Mouse (Mus musculus): ENCODE measurements around the gene Arhgef28. TPM values are rescaled to one million over a fixed set of nuclear protein-coding genes. Genes with fewer than 3 reads are reported as not detected.
"Not testable (repeated sequence)": the region's sequence is repeated elsewhere in the genome, so short reads cannot be mapped to it uniquely, and the experiment has no call there.

Gene Arhgef28
- total RNA-seq, 4 experiments from 2014 or later = 76.5 to 97.9 (median 94.2) TPM

- no peak for DNase-seq (ENCODE audit: low spot score in 2 of 2)
Observed at GRCm38 (mm10) chr13:98124113-98124745, 82.0 kb downstream of the Arhgef28 start.

DNA sequence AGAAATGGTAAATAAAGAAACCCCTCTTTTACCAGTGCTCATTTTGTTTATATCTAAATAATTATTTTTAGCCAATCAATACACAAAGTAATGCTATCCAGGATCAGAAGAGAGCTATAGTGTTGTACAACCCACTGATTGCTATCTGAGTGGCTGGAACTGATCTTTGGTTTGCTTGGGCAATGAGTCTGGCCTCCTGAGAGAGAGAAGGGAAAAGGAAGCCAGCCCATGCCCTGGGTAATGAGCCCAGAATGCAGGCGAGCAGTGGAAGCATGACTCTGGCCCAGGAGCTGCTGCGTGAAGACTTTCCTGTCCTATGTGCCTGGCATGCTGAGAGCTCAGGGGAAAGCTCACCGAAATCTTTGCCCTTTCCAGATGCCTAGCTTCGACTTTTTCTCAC is 83.5 kb downstream of the Arhgef28 start:
- no peak for DNase-seq (ENCODE audit: low spot score in 2 of 2)

DNA sequence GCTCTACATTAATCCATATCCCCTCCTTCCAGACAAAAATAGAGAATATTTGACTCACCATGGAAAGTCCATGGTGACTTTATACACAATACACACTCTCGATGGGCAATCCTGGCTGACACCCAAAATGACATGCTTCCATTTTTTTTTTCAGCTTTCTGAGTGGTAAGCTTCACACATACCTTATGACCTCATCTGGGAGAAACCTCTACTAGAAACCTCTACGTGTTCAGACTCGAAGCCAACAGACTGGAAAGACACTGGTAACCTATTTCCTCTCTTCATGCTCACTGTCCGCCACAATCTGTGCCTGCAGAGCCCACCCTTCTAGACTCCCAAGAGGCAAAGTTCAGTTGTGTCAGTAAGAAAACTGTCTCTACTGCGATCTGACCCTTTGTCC is 84.2 kb downstream of the Arhgef28 start:
- DNase-seq (ENCODE audit: low spot score in 2 of 2) = no peak

GRCm38 (mm10) chr13:98121124-98121470 is 85.1 kb downstream of the Arhgef28 start:
- DNase-seq (ENCODE audit: low spot score in 2 of 2) = no peak

DNA sequence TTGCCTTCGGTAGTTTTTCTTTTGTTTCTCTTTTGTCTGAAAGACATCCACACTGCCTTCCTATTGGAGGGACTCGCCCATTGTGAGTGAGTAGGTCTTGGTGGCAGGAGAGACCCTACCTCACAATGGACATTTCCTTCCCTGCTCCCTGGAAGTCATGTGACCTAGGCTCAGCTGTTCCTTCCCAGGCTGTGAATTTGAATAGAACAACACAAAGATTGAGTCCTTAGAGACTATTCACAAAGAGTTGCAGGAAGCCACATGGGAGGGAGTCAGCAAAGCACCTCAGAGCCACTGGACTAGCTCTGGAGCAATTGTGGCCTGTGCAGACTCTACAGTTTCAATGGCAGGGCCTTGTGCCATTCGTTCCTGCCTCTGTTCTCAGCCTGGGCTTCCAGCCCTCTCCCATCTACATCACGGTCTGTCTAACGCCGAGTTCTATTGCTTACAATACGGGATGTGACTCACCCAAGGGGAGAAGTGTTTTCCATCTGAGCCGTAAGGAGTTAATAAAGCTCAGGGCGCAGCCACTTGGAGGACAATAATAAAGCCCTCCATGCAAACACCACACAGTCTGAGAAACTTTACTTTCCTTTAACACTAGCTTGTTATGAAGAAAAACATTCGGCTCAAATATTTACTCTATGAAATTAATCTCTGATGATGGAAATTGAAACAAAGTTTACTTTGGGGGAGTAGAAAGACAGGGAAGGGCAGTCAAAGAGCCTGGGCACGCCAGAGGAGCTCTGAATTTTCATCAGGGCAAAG is 85.7 kb downstream of the Arhgef28 start:
- no peak for DNase-seq (ENCODE audit: low spot score in 2 of 2)

DNA sequence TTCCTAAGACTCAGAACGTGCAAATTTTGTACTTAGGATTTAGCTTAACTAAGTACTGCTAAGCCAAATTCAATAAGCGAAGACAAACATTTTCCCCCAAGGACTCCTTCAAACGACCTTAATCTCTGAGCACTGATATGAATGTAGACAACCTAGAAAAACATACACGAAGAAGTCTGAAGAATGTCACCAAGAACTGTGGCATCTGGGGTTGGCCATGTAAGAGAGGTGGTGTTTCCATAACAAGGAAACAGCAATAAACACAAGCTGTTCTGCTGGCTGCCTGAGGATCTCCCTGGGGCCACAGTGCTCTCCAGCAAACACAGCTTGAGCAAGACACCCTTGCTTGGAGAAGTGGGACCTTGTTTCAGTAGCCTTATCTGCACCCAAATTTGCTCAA is 87.9 kb downstream of the Arhgef28 start:
- DNase-seq (ENCODE audit: low spot score in 2 of 2) = no peak

DNA sequence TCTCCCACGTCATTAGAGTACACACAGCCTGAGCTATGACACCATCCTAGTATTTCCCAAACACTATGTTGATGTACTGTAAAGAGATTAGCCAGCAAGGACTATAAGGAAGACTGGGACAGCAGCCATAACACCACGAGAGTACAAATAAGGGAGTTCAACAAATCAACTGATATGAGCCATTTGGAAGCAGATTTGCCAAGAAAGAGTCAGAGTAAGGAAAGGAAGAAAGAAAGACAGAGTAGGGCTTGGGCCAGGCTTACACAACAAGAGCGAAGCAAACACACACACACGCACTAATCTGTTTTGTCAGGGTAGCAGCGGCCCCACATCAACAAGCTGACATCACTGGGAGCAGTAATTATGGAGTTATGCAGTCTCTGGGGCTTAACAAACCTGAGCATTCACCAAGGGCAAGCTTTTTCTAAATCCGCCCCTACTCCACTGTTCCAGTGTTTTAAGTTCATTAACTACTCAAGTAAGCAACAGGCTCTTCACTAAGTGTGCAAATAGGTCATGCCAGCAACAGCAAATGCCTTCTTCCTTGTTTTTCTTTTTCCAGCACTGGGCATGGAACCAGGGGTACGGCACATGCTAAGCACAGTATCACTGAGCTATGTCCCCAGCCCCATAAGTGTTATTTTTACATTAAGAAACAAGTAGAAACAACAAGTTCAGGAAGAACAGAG is 88.5 kb downstream of the Arhgef28 start:
- DNase-seq (ENCODE audit: low spot score in 2 of 2) = no peak

DNA sequence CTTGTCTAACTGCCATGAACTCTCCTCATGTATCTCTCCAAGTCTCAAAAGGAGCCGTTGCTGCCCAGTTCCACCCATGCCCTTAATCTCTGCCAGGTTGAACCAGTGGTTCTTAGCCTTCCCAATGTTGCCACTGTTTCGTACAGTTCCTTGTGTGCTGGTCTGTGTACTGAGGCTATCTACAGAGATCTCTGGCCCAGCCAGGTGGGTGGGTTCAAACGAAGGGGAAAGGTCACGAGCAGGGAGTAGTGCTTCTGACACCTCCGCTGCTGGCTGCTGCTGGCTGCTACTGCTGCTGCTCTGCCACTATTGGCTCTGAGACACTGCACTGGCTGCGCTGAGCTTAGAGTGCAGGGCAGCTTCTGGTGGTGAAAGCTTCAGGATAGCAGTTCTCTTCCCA is 90.6 kb downstream of the Arhgef28 start:
- no peak for DNase-seq (ENCODE audit: low spot score in 2 of 2)

DNA sequence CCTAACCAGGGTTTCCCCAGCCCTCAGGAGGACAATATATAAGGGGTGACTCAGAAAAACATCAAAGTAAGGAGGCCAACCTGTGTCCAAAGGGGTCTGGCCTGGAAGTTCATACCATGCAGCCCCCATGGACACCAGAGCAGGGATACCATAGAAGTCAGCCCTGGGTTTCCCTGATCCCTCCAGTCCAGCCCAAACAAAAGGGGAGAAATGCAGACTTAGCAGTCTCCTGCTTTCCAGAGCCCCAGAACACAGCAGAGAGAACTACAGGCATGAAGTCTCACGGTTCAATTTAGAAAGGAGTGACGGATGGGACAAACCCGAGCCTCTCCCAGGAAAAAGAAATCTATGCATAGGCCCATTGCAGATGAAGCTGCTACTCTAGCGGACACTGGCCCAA is 91.2 kb downstream of the Arhgef28 start:
- DNase-seq (ENCODE audit: low spot score in 2 of 2) = no peak

DNA sequence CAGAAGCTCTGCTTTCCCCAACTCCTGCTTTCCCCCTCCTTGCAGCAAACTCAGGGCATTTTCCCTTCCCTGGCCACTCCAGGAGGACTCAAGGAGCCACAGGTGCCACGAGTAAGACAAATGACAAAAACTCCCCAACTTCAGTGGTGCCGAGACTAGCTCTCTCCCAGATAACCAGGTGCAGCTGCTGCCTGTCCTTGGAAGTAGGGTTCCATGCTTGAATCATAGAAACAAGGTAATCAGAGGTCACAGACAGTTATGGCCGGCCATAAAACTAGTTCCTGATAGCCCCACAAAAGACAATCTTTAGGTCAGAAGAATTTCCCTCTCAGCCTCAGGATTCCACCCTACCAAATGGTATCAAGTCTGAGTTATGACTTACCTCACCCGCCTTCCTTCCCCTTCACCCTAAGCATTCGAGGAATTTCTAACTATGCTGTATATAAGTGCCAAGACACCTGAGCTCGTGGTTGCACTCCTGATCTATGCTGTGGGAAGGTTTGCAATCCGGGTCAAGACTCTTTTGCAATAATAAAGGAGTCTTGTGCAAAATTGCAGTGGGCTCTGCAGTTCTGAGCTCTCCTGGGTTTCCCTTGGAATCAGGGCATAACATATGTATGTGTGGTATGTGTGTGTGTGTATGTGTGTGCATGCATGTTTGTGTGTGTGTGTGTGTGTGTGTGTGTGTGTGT is 93.3 kb downstream of the Arhgef28 start:
- no peak for DNase-seq (ENCODE audit: low spot score in 2 of 2)

DNA sequence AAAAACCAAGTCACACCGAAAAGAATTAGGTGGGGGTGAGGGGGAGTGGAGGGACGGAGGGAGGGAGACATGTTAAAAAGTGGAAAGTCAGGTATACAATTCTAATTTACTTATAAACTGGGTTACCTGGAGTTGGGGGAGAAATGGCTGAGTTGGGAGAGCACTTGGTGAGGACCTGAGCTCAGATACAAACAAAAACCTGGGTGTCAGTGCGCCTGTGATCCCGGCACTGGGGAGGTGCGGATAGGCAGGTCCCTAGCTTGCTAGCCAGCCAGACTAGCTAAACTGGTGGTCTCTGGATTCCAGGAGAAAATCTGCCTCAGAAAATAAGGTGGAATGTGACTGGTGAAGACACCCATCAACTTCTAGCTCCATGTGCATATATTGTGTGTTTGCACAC is 94.7 kb downstream of the Arhgef28 start:
- no peak for DNase-seq (ENCODE audit: low spot score in 2 of 2)

GRCm38 (mm10) chr13:98111021-98111420 is 95.2 kb downstream of the Arhgef28 start:
- no peak for DNase-seq (ENCODE audit: low spot score in 2 of 2)

DNA sequence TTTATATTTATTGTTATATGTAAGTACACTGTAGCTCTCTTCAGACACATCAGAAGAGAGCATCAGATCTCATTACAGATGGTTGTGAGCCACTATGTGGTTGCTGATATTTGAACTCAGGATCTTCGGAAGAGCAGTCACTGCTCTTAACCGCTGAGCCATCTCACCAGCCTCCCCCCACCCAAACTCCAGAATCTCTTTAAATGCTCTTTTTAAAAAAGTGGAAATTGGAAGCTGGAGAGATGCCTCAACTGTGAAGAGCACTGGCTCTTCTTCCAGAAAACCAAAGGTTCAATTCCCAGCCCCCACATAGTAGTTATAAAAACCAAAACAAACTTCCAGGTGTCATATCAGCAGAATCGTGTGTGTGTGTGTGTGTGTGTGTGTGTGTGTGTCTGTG is 97.8 kb downstream of the Arhgef28 start:
- not testable (repeated sequence) for DNase-seq (ENCODE audit: low spot score in 2 of 2)

- no peak for DNase-seq (ENCODE audit: low spot score in 2 of 2)
Observed at GRCm38 (mm10) chr13:98107621-98108020, 98.6 kb downstream of the Arhgef28 start.

- no peak for DNase-seq (ENCODE audit: low spot score in 2 of 2)
Observed at GRCm38 (mm10) chr13:98095966-98096365, 110.3 kb downstream of the Arhgef28 start.

- DNase-seq (ENCODE audit: low spot score in 2 of 2) = no peak
Observed at GRCm38 (mm10) chr13:98094332-98094731, 111.9 kb downstream of the Arhgef28 start.

DNA sequence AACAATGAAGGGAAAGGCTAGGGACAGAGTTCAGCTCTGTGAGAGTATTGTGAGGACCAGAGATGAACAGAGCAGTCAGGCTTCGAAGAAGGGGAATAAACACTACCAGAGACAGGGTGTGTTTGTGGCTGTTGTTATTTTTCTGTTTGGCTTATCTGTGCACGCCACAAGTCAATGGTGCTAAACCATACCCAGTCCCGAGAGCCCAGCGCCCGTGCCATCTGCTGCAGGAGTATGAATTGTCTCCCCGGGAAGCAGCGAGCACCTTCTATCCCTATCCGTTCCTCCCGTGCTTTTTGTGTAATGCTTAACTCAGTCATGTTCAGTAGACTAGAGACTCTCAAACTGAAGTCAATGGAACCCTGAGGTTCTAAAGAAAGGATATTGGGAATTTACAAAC is 112.8 kb downstream of the Arhgef28 start:
- no peak for DNase-seq (ENCODE audit: low spot score in 2 of 2)

DNA sequence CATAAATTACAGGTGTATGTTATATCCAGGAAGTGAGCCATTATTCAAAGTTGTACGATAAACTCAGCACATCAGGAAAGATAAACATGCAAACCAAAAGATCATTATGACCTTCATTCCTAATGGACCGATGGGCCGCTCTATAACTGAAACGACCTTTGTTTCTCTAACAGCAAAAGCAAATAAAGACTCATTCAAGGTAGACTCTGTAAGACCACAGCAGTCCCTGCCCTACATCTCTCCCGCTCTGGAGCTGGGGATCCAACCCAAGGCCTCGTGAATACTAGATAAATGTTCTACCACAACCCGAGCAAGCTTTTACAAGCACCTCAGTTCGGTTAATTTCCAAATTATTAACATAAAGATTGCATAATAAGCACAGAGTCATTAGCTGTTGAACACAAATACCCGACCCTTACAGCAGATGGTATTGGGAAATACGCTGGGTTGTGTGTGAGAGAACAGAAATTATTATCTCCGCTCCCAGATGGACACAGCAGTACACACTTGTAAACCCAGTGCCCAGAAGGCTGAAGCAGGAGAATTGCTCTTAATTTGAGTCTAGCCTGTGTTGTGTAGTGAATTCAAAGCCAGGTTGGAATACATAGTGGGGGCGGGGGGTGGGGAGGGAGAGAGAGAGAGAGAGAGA is 113.8 kb downstream of the Arhgef28 start:
- no peak for DNase-seq (ENCODE audit: low spot score in 2 of 2)

DNA sequence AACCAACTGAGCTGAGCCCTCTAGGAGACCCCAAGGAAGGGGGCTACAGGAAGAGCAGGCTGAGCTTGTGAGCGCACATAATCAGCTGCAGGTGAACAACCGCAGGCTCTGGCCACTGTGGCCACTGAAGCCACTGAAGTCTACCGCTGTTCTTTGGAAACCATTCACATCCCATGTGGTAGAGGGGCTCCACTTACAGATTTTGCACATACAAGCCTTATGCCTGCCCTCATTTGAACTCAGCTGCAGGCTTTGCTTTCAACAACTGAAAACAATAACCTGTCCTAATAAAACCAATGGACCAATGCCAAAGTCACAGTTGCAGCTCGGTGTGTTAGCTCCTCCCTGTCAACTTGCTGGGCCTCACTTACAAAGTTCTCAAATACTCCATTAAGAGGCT is 126.6 kb downstream of the Arhgef28 start:
- no peak for DNase-seq (ENCODE audit: low spot score in 2 of 2)

DNA sequence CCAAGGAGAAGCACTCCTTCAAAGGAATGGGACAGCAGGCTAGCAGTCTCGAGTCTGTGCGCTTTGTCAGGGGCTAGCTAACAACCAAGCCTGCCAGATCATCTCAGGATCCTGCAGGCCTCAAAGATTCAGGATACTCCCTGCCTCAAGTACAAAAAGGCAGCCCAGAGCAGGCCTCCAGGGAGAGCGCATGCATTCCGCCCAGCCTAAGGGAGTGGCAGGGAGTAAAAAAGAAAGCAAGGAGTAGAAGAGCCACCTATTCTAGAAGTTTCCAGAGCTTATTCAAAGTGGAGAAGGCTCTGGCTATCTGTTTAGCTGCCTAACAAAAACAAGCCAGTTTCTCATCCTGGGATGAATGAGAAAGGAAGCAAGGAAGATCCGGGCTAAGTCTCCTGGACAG is 128.0 kb downstream of the Arhgef28 start:
- DNase-seq (ENCODE audit: low spot score in 2 of 2) = no peak

DNA sequence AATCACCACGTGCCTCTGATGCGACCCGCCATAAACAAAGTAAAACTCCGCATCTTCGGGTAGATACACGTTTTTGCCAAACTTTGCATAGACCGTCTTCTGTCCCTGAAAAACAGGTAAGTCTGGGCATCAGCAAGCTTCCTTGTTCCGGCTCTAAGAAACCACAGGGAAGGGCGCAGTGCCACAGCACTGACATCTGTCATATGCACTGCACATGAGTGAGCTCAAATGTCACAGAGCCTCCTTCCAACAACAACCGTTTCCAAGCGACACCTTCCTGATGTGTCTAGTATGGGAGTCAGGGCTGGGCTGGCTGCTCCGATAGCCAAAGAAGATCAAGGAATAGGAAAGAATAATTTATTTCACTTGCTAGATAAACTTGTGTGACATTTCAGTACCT is 129.0 kb downstream of the Arhgef28 start:
- no peak for DNase-seq (ENCODE audit: low spot score in 2 of 2)

DNA sequence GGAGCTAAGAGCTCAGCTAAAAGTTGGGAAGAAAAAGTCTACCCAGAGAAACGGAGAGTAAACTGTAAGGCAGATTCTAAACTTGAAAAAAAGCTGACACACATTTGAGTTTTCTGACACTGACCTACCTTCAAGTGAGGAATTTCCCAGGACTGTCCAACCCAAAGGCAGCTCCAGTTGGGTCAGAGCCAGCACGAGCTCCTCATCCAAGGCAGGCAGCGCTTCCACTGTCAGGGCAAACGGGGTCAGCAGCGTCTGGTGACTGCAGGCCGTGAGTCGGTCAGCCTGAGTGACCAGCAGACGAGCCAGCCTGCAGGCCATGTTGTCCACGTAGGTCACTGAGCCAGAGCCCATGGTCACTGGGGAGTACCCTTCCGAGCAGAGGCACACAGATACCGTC is 131.4 kb downstream of the Arhgef28 start:
- DNase-seq (ENCODE audit: low spot score in 2 of 2) = no peak

All from layer of hippocampus, adult 8-10 months (tissue).